Mouse (Mus musculus) heart, embryonic 14.5 days (tissue): ENCODE measurements around the gene Krr1. TPM values are rescaled to one million over a fixed set of nuclear protein-coding genes. Genes with fewer than 3 reads are reported as not detected.

Experiments
- ATAC-seq: fragments of 200-750 bp; cut with Nextera tagmentation; 2 replicates; pipeline ENCODE4 v1.8.0; 2017; ENCODE audit warnings: low read depth, moderate TSS enrichment; ENCODE audit not compliant: insufficient number of reproducible peaks, insufficient read depth, low FRiP score
- H3K27ac ChIP-seq, 2 experiments: fragments of 200-500 bp in 1 of 2; fragments of 300-500 bp in 1 of 2; sonication (generic) in 1 of 2; replicated peaks in 1 of 2; 2 replicates each; pipeline ENCODE4 v1.5.1; 2012 to 2014; ENCODE audit warnings: low read depth in 2 of 2, low read length in 2 of 2, control low read depth in 1 of 2, mild to moderate bottlenecking in 1 of 2, mixed read lengths in 1 of 2; ENCODE audit not compliant: control insufficient read depth in 1 of 2, insufficient read depth in 1 of 2
- H3K27me3 ChIP-seq: fragments of 300-500 bp; sonication (generic); 2 replicates; pipeline ENCODE4 v1.6.1; 2014; ENCODE audit warnings: mild to moderate bottlenecking, low read length, control low read depth; ENCODE audit not compliant: control insufficient read depth, insufficient read depth
- H3K36me3 ChIP-seq: fragments of 300-500 bp; sonication (generic); 2 replicates; pipeline ENCODE4 v1.6.1; 2014; ENCODE audit warnings: mild to moderate bottlenecking, control low read depth, low read length, mixed read lengths; ENCODE audit not compliant: control insufficient read depth, insufficient read depth
- H3K4me1 ChIP-seq, 2 experiments: fragments of 200-500 bp in 1 of 2; fragments of 300-500 bp in 1 of 2; sonication (generic) in 1 of 2; 2 replicates each; pipeline ENCODE4 v1.6.1; 2012 to 2014; ENCODE audit warnings: low read length in 2 of 2, control low read depth in 1 of 2, mixed read lengths in 1 of 2; ENCODE audit not compliant: control insufficient read depth in 2 of 2, insufficient read depth in 2 of 2
- H3K4me2 ChIP-seq: fragments of 300-500 bp; sonication (generic); 2 replicates; pipeline ENCODE4 v1.6.1; 2014; ENCODE audit warnings: mild to moderate bottlenecking, low read length
- H3K4me3 ChIP-seq, 2 experiments: fragments of 200-500 bp in 1 of 2; fragments of 300-500 bp in 1 of 2; sonication (generic) in 1 of 2; 2 replicates each; pipeline ENCODE4 v1.5.1; 2012 to 2014; ENCODE audit warnings: low read length in 2 of 2, mild to moderate bottlenecking in 2 of 2, control low read depth in 1 of 2, low read depth in 1 of 2, moderate library complexity in 1 of 2; ENCODE audit not compliant: control insufficient read depth in 1 of 2, insufficient read depth in 1 of 2
- H3K9ac ChIP-seq: fragments of 300-500 bp; sonication (generic); 2 replicates; pipeline ENCODE4 v1.6.1; 2014; ENCODE audit warnings: mild to moderate bottlenecking, low read length
- H3K9me3 ChIP-seq: fragments of 300-500 bp; sonication (generic); 2 replicates; pipeline ENCODE4 v1.6.1; 2016; ENCODE audit warnings: low read length, control low read depth; ENCODE audit not compliant: control insufficient read depth
- WGBS: fragments of 180-500 bp; shearing (Covaris S2); extraction: QIAGEN DNeasy Blood & Tissue Kit; methylation state at CpG from one replicate; pipeline ENCODE4 v1.1.7; 2014; 5-methylcytosine and 5-hydroxymethylcytosine counted together
- polyA plus RNA-seq: library from polyadenylated mRNA; unstranded; fragments of >200 nt; fragmentation: Nextera tagmentation; extraction: Ambion mirVana; gene quantifications from 2 replicates; pipeline ENCODE4 v1.2.1, GENCODE M21; 2014

Krr1 gene
- polyA plus RNA-seq = 24.8 and 26.5 TPM in 2 replicates

GRCm38 (mm10) chr10:111972542-111973361 is at the start of gene Krr1:
Krr1 (plus strand) TSS chr10:111972664.
- Histone ChIP-seq H3K4me3 (peak within 1 kb of the TSS; percentile 69 to 93), H3K4me1 (peaks cover 0 to 8% of the 10 kb centered on the region in 2 experiments; a peak in 3 of 4 replicates), H3K36me3 (peaks cover 24% of the 10 kb centered on the region), H3K27ac (no peak within 1 kb of the TSS; a peak in 1 of 4 replicates), H3K4me2 (peak within 1 kb of the TSS; percentile 93), H3K9ac (peak within 1 kb of the TSS; percentile 82), H3K27me3 (no peaks in the 10 kb centered on the region), H3K9me3 (0 out of 2 replicates have a peak, but pooled peaks cover 3% of the 10 kb centered on the region)
- ATAC-seq = peak; percentile 96
- WGBS = under 1% methylated on average over 51 of the region's 51 CpGs

GRCm38 (mm10) chr10:111923503-111924135 is 48.8 kb upstream of the Krr1 start:
- H3K4me1 ChIP-seq = peaks cover 2 to 11% of the 10 kb centered on the region in 2 experiments; a peak in 2 of 4 replicates
- no peak overlapping the region for H3K4me2 ChIP-seq
- no peaks in the 10 kb centered on the region for H3K36me3 ChIP-seq
- H3K9me3 ChIP-seq = no peaks in the 10 kb centered on the region
- H3K9ac ChIP-seq = no peak overlapping the region
- H3K4me3 ChIP-seq = no peak overlapping the region
- no peaks in the 10 kb centered on the region for H3K27me3 ChIP-seq
- no peak overlapping the region for H3K27ac ChIP-seq
- no peak for ATAC-seq
- WGBS = 73% methylated on average over 4 of the region's 4 CpGs

DNA sequence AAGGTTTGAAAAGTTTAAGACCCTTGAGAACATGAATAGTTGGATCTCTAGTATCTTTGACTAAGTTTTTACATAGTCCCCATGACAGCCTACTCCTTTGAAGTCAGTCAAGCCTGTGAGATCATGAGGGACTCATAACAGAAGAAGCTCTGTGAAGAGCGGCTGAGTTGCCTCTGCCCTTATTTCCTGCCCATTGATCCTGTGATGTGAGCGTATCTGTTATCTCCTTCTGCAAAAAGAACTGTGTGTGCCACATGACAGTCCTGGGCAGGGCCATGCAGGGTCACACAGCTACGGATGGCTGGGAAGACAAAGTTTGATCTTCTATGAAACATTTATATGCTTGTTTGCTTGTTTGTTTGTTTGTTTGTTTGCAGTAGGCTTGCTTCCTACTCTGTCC is 48.3 kb upstream of the Krr1 start:
- Histone ChIP-seq H3K9ac (no peak overlapping the region), H3K36me3 (no peaks in the 10 kb centered on the region), H3K27ac (no peak overlapping the region), H3K4me2 (no peak overlapping the region), H3K9me3 (no peaks in the 10 kb centered on the region), H3K4me1 (peaks cover 5 to 15% of the 10 kb centered on the region in 2 experiments), H3K4me3 (no peak overlapping the region), H3K27me3 (no peaks in the 10 kb centered on the region)
- WGBS = 62% methylated on average over 3 of the region's 3 CpGs
- ATAC-seq = no peak

GRCm38 (mm10) chr10:111924716-111925488 is 47.6 kb upstream of the Krr1 start:
- 66% methylated on average over 12 of the region's 12 CpGs for WGBS
- no peaks in the 10 kb centered on the region for H3K36me3 ChIP-seq
- no peak for ATAC-seq
- no peak overlapping the region for H3K9ac ChIP-seq
- H3K27ac ChIP-seq = no peak overlapping the region
- no peaks in the 10 kb centered on the region for H3K27me3 ChIP-seq
- H3K9me3 ChIP-seq = no peaks in the 10 kb centered on the region
- H3K4me3 ChIP-seq = no peak overlapping the region
- peaks cover 6 to 9% of the 10 kb centered on the region in 2 experiments for H3K4me1 ChIP-seq
- peak overlapping the region; percentile 43; the same call in 1 of the 2 replicates for H3K4me2 ChIP-seq

GRCm38 (mm10) chr10:111925489-111925860 is 47.0 kb upstream of the Krr1 start:
- Histone ChIP-seq H3K27ac (no peak overlapping the region), H3K4me3 (no peak overlapping the region), H3K4me1 (peaks cover 5 to 6% of the 10 kb centered on the region in 2 experiments), H3K27me3 (no peaks in the 10 kb centered on the region), H3K9me3 (no peaks in the 10 kb centered on the region), H3K9ac (no peak overlapping the region), H3K36me3 (no peaks in the 10 kb centered on the region), H3K4me2 (peak overlapping the region; percentile 43; the same call in 1 of the 2 replicates)
- WGBS = 3% methylated on average over 10 of the region's 10 CpGs
- ATAC-seq = no peak

DNA sequence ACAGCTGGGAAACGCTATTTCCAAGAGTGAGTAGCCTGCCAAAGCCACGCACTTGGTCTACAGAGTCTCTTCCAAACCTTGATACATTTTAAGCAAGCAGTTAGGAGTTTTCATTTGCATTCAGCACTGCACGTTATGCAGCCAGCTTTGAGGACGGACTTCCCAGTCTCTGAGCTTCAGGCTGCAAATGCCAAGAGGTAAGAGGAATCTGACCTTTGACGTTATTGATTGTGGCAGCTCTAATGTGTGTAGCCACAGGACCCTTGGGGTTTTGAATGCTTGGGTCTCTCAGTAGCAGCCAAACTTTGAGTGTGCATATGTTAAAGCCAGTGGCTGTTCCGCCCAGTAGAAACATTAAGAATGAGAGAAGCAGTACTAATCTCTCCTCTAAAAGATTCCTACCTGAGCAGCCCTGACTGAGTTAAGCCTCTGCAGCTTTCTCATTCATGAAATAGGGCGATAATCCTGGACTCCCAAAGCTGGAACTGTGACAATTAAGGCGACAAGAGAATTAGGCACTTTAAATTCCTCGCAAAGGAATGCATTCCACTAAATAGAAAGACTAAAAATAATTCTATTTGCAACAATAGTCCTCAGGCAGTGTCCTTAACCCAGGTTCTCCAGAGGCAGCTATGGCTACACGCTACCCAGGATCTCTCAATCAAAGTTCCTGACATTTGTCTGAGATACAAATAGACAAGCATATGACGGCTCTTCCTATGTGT is 39.7 kb upstream of the Krr1 start:
- no peak overlapping the region for H3K9ac ChIP-seq
- peaks cover 16 to 57% of the 10 kb centered on the region in 2 experiments for H3K4me1 ChIP-seq
- 33% methylated on average over 11 of the region's 11 CpGs for WGBS
- H3K27ac ChIP-seq = peak overlapping the region; percentile 62 to 79
- no peaks in the 10 kb centered on the region for H3K27me3 ChIP-seq
- ATAC-seq = no peak
- H3K36me3 ChIP-seq = no peaks in the 10 kb centered on the region
- H3K4me2 ChIP-seq = peak overlapping the region; percentile 52
- H3K4me3 ChIP-seq = no peak overlapping the region
- no peaks in the 10 kb centered on the region for H3K9me3 ChIP-seq

GRCm38 (mm10) chr10:111935207-111935606 is 37.3 kb upstream of the Krr1 start:
- no peak overlapping the region for H3K27ac ChIP-seq
- ATAC-seq = no peak
- H3K36me3 ChIP-seq = no peaks in the 10 kb centered on the region

More at GRCm38 (mm10) chr10:111935207-111935606, 37.3 kb upstream of the Krr1 start:
- Histone ChIP-seq H3K4me2 (no peak overlapping the region), H3K9ac (no peak overlapping the region), H3K4me3 (no peak overlapping the region), H3K9me3 (no peaks in the 10 kb centered on the region), H3K27me3 (no peaks in the 10 kb centered on the region), H3K4me1 (peaks cover 12 to 54% of the 10 kb centered on the region in 2 experiments)
- 91% methylated on average over 2 of the region's 2 CpGs for WGBS
